Mouse (Mus musculus): ENCODE results near the gene Mast4.

Mast4 gene

GRCm38 (mm10) chr13:102894287-102895234, 439.7 kb downstream of the Mast4 start:
- DNase-seq (ENCODE audit: low read depth, low spot score) = peak; percentile 58

GRCm38 (mm10) chr13:102892783-102893182, 441.5 kb downstream of the Mast4 start:
- DNase-seq (ENCODE audit: low read depth, low spot score) = no peak

GRCm38 (mm10) chr13:102889989-102890388, 444.3 kb downstream of the Mast4 start:
- DNase-seq (ENCODE audit: low read depth, low spot score) = no peak

GRCm38 (mm10) chr13:102889537-102889936, 444.8 kb downstream of the Mast4 start:
- no peak for DNase-seq (ENCODE audit: low read depth, low spot score)

- DNase-seq (ENCODE audit: low read depth, low spot score) = no peak
Observed at GRCm38 (mm10) chr13:102888895-102889490, 445.3 kb downstream of the Mast4 start.

- DNase-seq (ENCODE audit: low read depth, low spot score) = no peak
Observed at GRCm38 (mm10) chr13:102888211-102888610, 446.1 kb downstream of the Mast4 start.

GRCm38 (mm10) chr13:102887534-102887933, 446.8 kb downstream of the Mast4 start:
- no peak for DNase-seq (ENCODE audit: low read depth, low spot score)

GRCm38 (mm10) chr13:102886788-102887187, 447.5 kb downstream of the Mast4 start:
- no peak for DNase-seq (ENCODE audit: low read depth, low spot score)

- DNase-seq (ENCODE audit: low read depth, low spot score) = peak; percentile 60
Observed at GRCm38 (mm10) chr13:102886147-102886546, 448.1 kb downstream of the Mast4 start.

GRCm38 (mm10) chr13:102880381-102881076, 453.8 kb downstream of the Mast4 start:
- DNase-seq (ENCODE audit: low read depth, low spot score) = no peak

- DNase-seq (ENCODE audit: low read depth, low spot score) = no peak
Observed at GRCm38 (mm10) chr13:102878631-102879030, 455.7 kb downstream of the Mast4 start.

- no peak for DNase-seq (ENCODE audit: low read depth, low spot score)
Observed at GRCm38 (mm10) chr13:102877766-102878325, 456.5 kb downstream of the Mast4 start.

GRCm38 (mm10) chr13:102877154-102877553, 457.1 kb downstream of the Mast4 start:
- no peak for DNase-seq (ENCODE audit: low read depth, low spot score)

- no peak for DNase-seq (ENCODE audit: low read depth, low spot score)
Observed at GRCm38 (mm10) chr13:102875520-102875919, 458.8 kb downstream of the Mast4 start.

- DNase-seq (ENCODE audit: low read depth, low spot score) = no peak
Observed at GRCm38 (mm10) chr13:102875144-102875476, 459.2 kb downstream of the Mast4 start.

- no peak for DNase-seq (ENCODE audit: low read depth, low spot score)
Observed at GRCm38 (mm10) chr13:102874465-102875143, 459.7 kb downstream of the Mast4 start.

GRCm38 (mm10) chr13:102873412-102874016, 460.8 kb downstream of the Mast4 start:
- DNase-seq (ENCODE audit: low read depth, low spot score) = peak; percentile 27

GRCm38 (mm10) chr13:102871380-102872104, 462.8 kb downstream of the Mast4 start:
- DNase-seq (ENCODE audit: low read depth, low spot score) = no peak

GRCm38 (mm10) chr13:102869541-102869940, 464.8 kb downstream of the Mast4 start:
- DNase-seq (ENCODE audit: low read depth, low spot score) = no peak

GRCm38 (mm10) chr13:102866816-102867215, 467.5 kb downstream of the Mast4 start:
- DNase-seq (ENCODE audit: low read depth, low spot score) = no peak
